Mouse (Mus musculus) kidney, adult 18-20 months (tissue): ENCODE data around the gene Fbxo11.
"Not testable (repeated sequence)": the region's sequence is repeated elsewhere in the genome, so short reads cannot be mapped to it uniquely, and the experiment has no call there.

Source experiments
- DNase-seq: peaks from one replicate; pipeline ENCODE4 v3.0.0; 2021

Fbxo11 gene

GRCm38 (mm10) chr17:88066799-88067198 is 1.7 kb upstream of the Fbxo11 start:
- DNase-seq = no peak

GRCm38 (mm10) chr17:88065801-88066646 is 933 bp upstream of the Fbxo11 start:
- peak; percentile 90 for DNase-seq

GRCm38 (mm10) chr17:88064347-88065030 is 602 bp downstream of the Fbxo11 start:
- DNase-seq = peak; percentile 64

GRCm38 (mm10) chr17:88063980-88064346 is 1.1 kb downstream of the Fbxo11 start:
- peak; percentile 70 for DNase-seq

DNA sequence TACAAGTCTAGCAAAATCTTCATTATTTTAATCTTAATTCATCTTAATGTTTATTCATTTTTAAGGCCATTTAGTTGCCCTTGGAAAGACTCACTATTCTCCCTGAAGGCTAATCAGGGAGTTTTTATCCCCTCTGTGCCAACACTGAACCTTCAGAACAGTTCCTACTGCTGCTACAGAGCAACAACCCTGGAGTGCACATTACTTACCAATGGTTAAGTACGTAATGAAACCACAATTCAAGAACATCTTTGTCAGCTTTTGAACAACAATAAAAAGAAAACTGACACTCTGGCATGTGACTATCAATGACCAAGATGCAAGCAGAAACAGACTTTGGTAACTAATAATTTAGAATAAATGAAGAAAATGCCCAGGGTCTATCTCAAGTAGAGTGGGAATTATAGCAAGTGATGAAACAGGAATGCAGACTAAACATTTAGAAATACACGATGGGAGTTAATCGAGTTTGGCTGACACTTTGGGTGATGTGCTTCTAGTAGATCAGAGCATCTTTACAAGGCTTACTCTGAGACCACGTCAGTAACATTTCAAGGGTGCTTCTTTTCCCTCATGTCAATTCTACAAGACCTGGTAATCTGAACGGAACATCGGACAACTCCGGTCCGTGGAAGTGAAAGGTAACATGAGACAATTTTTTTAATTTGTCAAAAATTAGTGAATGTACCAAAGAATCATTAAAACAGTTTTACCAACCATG is 2.1 kb downstream of the Fbxo11 start:
- no peak for DNase-seq

DNA sequence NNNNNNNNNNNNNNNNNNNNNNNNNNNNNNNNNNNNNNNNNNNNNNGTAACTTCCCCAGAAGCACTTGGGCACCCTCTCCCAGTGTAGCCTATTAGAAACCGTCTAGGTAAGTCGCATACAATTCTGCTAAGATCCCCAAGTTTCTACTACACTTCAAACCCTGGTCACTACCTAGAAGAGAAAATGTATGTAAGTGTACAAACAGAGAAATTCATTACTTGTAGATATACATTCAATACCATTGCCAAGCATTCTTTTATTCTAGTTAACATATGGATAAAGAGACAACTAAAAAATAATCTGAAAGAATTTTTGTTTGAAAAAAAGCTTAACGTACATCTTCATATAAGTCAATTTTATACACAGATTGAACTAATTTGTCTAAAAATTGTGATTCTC is 3.1 kb downstream of the Fbxo11 start:
- no peak for DNase-seq

GRCm38 (mm10) chr17:88058280-88058679 is 6.8 kb downstream of the Fbxo11 start:
- DNase-seq = no peak

DNA sequence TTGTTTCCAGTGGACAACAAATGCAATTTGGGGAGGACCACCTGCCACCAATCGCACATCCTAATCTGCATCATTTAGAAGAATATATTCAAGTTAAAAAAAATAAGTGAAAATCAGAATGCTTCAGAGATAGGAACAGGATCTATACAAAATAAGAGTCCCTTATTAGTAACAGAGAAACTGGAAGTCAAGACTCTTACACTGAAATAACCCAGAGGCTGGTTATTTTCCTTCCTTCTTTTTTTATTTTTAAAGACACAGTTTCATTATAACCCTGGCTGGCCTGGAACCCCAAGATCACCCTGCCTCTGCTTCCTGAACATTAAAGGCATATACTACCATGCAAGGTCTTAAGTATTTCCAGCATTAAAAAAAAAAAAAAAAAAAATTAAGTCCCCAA is 7.2 kb downstream of the Fbxo11 start:
- no peak for DNase-seq

DNA sequence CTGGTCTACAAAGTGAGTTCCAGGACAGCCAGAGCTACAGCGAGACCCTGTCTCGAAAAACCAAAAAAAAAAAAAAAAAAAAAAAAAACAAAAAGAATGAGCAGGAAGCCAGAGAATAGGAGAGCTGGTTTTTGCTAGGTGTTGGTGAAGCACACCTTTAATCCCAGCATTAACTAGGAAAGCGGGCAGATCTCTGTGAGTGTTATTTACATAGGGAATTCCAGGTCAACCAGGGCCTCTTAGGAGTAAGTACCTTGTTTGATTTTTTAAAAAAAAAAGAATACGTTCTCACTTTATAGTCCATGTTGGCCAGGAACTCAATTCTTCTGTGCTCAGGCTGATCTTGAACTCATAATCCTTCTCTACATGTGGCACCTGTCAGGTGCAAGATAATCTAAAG is 13.4 kb downstream of the Fbxo11 start:
- DNase-seq = no peak

DNA sequence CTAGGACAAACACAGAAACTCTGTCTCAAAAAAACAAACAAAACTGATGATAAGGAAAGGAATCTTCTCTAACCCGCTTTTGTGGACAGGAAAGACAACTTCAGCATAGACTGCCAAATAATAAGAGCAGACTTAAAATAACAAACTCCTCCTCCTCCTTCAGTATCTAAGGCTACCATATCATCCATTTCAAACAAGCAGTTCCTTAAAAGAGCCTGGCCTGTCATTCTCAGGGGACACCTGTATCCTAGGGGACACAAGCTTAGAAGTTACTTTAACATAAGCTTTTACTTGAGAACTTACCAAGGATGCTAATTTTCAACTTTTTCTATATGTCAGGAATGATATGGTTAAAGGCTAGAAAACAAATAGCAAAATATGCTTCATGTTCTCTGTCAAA is 14.2 kb downstream of the Fbxo11 start:
- DNase-seq = no peak

- no peak for DNase-seq
These were observed 14.8 kb downstream of the Fbxo11 start for GRCm38 (mm10) chr17:88050318-88050717.

DNA sequence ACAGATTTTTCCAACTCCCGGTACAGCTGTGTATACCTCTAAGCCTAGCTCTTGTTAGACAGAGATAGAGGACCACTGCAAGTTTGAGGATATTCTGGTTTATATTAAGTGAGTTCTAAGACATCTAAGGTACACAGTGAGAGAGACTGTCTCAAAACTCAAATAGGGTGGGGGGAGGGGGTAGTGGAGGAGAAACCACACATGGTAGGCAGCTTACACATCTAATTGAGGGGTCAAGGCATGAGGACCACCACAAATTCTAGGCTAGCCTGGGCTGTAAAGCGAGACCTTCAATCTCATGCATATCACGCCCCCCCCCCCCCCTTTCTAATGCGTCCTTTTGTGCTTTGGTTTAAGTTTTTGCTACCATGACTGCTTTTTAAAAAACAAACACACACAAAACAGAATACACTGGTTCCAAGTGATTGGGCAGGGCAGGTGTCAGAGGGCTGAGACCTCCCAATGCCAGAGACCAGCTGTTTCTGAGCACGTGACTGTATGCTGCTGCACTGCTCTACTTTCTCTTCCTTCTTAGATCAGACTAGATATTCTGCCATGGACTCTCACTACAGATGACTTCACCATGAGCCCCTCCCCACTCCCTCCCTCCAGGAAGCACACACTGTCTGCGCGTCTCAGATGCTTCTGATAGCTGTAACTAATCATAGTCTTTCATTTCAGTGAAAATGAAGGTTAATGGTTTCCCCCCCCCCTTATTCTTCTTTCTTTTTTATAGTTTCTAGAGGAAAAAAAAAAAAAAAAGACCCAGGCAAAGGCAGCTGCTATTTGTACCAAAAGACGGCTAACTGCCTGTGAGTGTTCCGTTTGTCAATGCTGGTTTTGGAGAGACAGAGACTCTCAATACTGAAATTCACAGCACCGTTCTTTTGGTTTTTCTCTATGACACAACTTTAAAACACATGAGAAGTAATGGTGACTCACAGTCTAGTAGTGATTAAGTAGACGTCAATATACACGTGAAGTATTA is 22.7 kb downstream of the Fbxo11 start:
- no peak for DNase-seq

DNA sequence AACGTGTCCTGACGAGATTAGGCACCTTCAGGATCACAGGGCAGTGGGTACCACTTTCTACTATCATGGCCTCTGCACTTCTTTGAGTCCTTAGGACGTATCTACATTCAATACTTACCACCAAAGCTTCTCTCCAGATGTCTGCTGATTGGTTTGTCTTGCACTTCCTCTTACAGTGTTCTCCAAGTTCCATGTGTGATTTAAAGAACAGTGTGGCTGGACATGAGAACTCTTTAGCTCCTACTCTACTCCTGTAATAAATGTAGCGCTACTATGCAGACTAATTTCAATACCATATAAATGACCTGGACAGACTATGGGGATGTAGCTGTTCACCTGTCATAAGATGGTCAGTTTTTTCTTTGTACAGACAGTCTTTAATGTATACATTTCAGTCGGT is 24.3 kb downstream of the Fbxo11 start:
- DNase-seq = no peak

- DNase-seq = no peak
These were observed 30.7 kb downstream of the Fbxo11 start for GRCm38 (mm10) chr17:88034418-88034817.

- no peak for DNase-seq
These were observed 33.3 kb downstream of the Fbxo11 start for GRCm38 (mm10) chr17:88031755-88032154.

DNA sequence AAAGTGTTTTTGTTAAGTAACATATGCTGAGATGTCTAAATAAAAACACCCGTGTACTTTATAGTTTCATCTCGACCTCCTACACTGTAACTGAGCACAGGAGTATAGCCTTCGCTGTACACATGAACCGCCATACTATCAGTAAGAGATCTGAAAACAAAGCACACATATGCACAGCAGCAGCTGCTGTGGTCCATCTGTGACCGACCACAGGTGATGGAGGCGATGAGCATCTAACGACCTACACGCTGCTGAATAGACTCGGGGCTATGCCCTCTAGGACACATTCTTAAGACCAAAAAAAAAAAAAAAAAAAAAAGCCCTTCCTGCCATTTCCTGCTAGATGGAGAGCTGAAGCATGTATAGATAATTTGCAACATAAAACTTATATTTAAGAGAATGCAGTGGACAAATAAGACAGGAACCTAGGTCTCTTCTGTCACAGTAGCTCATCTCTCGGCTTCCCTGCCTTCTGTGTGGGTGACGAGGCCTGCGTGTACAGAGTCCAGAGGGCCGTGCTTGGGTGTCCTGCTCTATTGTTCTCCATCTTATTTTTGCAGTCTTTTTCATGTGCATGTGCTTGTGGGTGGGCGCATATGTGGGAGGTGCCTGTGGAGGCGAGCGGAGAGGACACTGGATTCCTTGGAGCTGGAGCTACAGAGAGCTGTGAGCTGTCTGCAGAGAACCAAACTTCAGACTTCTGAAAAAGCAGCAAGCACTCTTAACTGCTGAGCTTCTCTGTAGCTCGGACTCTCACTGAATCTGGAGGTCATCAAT is 35.7 kb downstream of the Fbxo11 start:
- no peak for DNase-seq

DNA sequence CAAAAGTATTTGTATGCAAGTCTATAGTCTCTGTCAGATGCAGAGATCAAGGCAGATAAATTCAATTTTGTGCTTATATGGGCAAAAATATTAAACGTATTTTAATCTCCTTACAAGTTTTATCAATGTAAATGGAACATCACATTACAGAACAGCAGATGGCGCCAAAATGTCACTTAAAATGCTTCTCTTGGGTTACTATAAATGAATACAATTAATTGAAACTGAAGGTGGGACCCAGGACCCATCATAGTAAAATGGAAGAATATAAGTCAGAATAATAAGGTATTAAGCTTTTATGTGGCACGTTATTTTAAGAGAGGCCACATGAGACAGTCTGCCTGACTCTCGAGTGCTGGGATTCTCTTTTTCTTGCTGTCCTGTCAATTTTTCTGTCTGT is 39.9 kb downstream of the Fbxo11 start:
- DNase-seq = peak; percentile 30

- DNase-seq = no peak
These were observed 41.2 kb downstream of the Fbxo11 start for GRCm38 (mm10) chr17:88023924-88024323.

DNA sequence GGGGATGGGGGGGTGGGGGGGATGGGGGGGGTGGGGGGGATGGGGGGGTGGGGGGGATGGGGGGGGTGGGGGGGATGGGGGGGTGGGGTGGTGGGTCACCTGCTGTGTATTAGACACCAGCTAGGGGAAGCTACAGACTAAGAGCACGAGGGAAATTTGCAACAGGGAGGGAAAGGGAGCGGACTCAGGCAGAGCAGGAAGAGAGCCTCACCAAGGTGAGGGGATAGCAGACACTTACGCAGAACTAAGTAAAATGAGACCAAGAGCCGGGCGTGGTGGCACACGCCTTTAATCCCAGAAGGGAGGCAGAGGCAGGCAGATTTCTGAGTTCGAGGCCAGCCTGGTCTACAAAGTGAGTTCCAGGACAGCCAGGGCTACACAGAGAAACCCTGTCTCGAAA is 49.1 kb downstream of the Fbxo11 start:
- not testable (repeated sequence) for DNase-seq

DNA sequence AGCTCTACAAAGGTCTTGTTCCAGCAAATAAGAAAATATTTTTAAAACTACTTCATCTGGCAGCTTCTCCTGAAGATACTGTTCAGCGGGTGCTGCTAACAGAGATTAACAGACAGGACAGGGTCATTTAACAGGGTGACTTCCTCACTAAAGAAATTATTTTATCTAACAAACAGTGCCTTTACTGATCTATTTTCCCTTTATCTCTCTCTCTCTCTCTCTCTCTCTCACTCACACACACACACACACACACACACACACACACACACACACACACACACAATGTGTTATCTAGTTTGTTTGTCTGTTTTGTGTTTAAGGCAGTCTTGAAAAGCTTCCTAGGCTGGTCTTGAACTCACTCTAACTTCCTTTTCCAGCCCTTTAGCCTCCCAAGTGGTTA is 50.6 kb downstream of the Fbxo11 start:
- no peak for DNase-seq

GRCm38 (mm10) chr17:88006956-88007355 is 58.1 kb downstream of the Fbxo11 start:
- DNase-seq = no peak

DNA sequence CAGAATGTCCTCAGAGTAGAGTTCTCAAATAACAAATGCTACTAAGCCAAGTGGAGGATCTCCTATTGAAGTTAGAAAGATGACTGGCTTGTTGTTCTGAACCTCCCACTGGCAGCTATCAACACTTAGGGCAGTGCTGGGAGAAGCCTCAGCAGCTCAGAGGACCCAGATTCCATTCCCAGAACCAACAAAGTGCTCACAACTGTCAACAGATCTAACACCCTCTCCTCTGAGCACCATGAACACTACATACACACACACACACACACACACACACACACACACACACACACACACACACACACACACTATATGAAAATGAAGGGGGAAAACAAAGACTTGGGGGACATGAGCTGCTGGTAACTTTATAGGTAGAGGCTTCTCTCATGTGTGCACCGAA is 60.2 kb downstream of the Fbxo11 start:
- DNase-seq = no peak
